In the genomic region with DNA sequence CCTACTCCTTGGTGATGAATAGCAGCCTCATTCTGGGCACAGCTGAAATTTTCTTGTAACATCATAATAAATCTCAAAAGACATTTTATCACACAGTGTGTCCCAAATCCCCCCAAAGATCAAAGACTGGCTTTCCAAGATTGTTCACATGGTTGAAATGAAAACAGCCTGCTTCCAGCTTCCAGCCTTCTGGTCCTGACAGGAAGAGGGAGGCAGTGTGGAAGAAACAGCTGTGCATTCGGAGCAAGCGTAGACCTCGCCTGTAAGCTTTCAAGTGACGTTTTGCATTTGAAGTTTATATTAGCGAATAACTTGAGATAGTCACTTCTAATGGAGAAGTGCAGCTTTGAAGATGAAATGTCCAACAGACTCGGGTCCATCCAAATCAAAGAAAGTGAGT, we compare ENCODE assay signal across 25 mouse cellular contexts.
DNase-seq lines count a peak whose midpoint lies in the region; ATAC-seq and TF ChIP-seq lines count a peak whose summit lies in the region.
"Had no signal": no experiment of that assay in that cellular context is flagged by ENCODE, and none has a peak within 500 bp of the region (broad histone marks: within the 10 kb centered on the region; RNA-seq: fewer than 3 reads in every experiment).

No protein-coding gene starts in this region.

- peak; percentile 57; the same call in 1 of the 2 replicates for ATAC-seq in kidney, embryonic 16.5 days (ENCODE audit: low FRiP score, low TSS enrichment)
- ATAC-seq in lung, embryonic 16.5 days (ENCODE audit: low read depth) = peak; percentile 76
- ATAC-seq in lung, postnatal 0 days = no peak
- no peak for ATAC-seq in embryonic facial prominence, embryonic 13.5 days (ENCODE audit: insufficient number of reproducible peaks, insufficient read depth, low FRiP score, low TSS enrichment, low read depth)
- no peak for ATAC-seq in limb, embryonic 14.5 days (ENCODE audit: low FRiP score, low read depth)
- ATAC-seq: forebrain, embryonic 13.5 days; intestine, embryonic 16.5 days; liver, postnatal 0 days; midbrain, embryonic 16.5 days had no signal

- DNase-seq in kidney, postnatal 36 days = no peak
- DNase-seq in lung, postnatal 0 days (ENCODE audit: low spot score) = no peak
- peak; percentile 10 for DNase-seq in limb, embryonic 14.5 days (ENCODE audit: low spot score)
- DNase-seq in heart, adult 8-10 months (ENCODE audit: low spot score) = no peak
- DNase-seq in frontal cortex, postnatal 10 days (ENCODE audit: low spot score in 2 of 2) = no peak
- DNase-seq: adrenal gland, adult 2 months; cerebellum, adult 11-12 months; cerebellum, postnatal 10 days; liver, postnatal 0 days; thymus, postnatal 14 days had no signal

- 0 out of 2 replicates have a peak, but pooled peaks cover 10% of the 10 kb centered on the region for H3K4me1 ChIP-seq in kidney, embryonic 16.5 days (ENCODE audit: insufficient read depth, low read length)
- no peaks in the 10 kb centered on the region for H3K4me1 ChIP-seq in lung, embryonic 16.5 days (replicated peaks; ENCODE audit: control insufficient read depth, insufficient read depth, low read length)
- H3K4me1 ChIP-seq in lung, postnatal 0 days (ENCODE audit: insufficient read depth, low read depth, low read length) = no peaks in the 10 kb centered on the region
- 0 out of 2 replicates have a peak, but pooled peaks cover 6% of the 10 kb centered on the region for H3K4me1 ChIP-seq in embryonic facial prominence, embryonic 13.5 days
- no peaks in the 10 kb centered on the region for H3K4me1 ChIP-seq in limb, embryonic 14.5 days (ENCODE audit: control insufficient read depth, insufficient read depth, low read length)
- H3K4me1 ChIP-seq: forebrain, embryonic 13.5 days; hindbrain, embryonic 15.5 days; neural tube, embryonic 15.5 days had no signal

- H3K4me2 ChIP-seq in kidney, embryonic 16.5 days (replicated peaks; ENCODE audit: low read depth, low read length) = 0 out of 2 replicates have a peak overlapping the region, but pooled peaks have one; percentile 19
- no peak overlapping the region for H3K4me2 ChIP-seq in lung, embryonic 16.5 days (ENCODE audit: low read depth, low read length)
- no peak overlapping the region for H3K4me2 ChIP-seq in lung, postnatal 0 days (replicated peaks; ENCODE audit: low read depth, low read length)
- H3K4me2 ChIP-seq in embryonic facial prominence, embryonic 13.5 days = peak overlapping the region; percentile 24; the same call in 1 of the 2 replicates
- peak overlapping the region; percentile 20; the same call in 1 of the 2 replicates for H3K4me2 ChIP-seq in limb, embryonic 14.5 days (replicated peaks; ENCODE audit: low read depth, low read length, severe bottlenecking)
- H3K4me2 ChIP-seq: forebrain, embryonic 13.5 days; hindbrain, embryonic 15.5 days; liver, embryonic 11.5 days; neural tube, embryonic 15.5 days had no signal

- H3K36me3 ChIP-seq in kidney, embryonic 16.5 days (ENCODE audit: insufficient read depth, low read length) = no peaks in the 10 kb centered on the region
- H3K36me3 ChIP-seq in lung, embryonic 16.5 days (ENCODE audit: control insufficient read depth, insufficient read depth, low read length) = no peaks in the 10 kb centered on the region
- H3K36me3 ChIP-seq in lung, postnatal 0 days (ENCODE audit: insufficient read depth, low read length) = no peaks in the 10 kb centered on the region
- no peaks in the 10 kb centered on the region for H3K36me3 ChIP-seq in embryonic facial prominence, embryonic 13.5 days
- H3K36me3 ChIP-seq in limb, embryonic 14.5 days (ENCODE audit: control insufficient read depth, insufficient read depth, low read length) = no peaks in the 10 kb centered on the region
- H3K36me3 ChIP-seq: heart, embryonic 10.5 days; hindbrain, embryonic 15.5 days; midbrain, embryonic 10.5 days; neural tube, embryonic 15.5 days had no signal

- WGBS in kidney, embryonic 16.5 days = 55% methylated on average over 6 of the region's 6 CpGs
- 24% methylated on average over 6 of the region's 6 CpGs for WGBS in lung, embryonic 16.5 days
- WGBS in lung, postnatal 0 days = 27% methylated on average over 6 of the region's 6 CpGs
- 42% methylated on average over 6 of the region's 6 CpGs for WGBS in embryonic facial prominence, embryonic 13.5 days
- 29% methylated on average over 6 of the region's 6 CpGs for WGBS in limb, embryonic 14.5 days

- H3K4me3 ChIP-seq in kidney, embryonic 16.5 days (ENCODE audit: low read length) = no peak overlapping the region
- H3K4me3 ChIP-seq in lung, embryonic 16.5 days (ENCODE audit: low read length) = no peak overlapping the region
- no peak overlapping the region for H3K4me3 ChIP-seq in lung, postnatal 0 days (ENCODE audit: low read depth, low read length)
- no peak overlapping the region for H3K4me3 ChIP-seq in embryonic facial prominence, embryonic 13.5 days
- no peak overlapping the region for H3K4me3 ChIP-seq in limb, embryonic 14.5 days (replicated peaks; ENCODE audit: low read length)
- H3K4me3 ChIP-seq: erythroblast, embryonic 14.5 days; forebrain, embryonic 13.5 days; heart, embryonic 10.5 days; hindbrain, embryonic 15.5 days; left cerebral cortex, adult 2 months; midbrain, embryonic 10.5 days; myocyte; neural tube, embryonic 15.5 days had no signal

- H3K9ac ChIP-seq in kidney, embryonic 16.5 days (replicated peaks; ENCODE audit: low read length) = no peak overlapping the region
- no peak overlapping the region for H3K9ac ChIP-seq in lung, embryonic 16.5 days (ENCODE audit: low read length)
- H3K9ac ChIP-seq in lung, postnatal 0 days (replicated peaks; ENCODE audit: low read depth) = no peak overlapping the region
- H3K9ac ChIP-seq in embryonic facial prominence, embryonic 13.5 days = no peak overlapping the region
- H3K9ac ChIP-seq in limb, embryonic 14.5 days (ENCODE audit: low read depth, low read length, severe bottlenecking) = no peak overlapping the region
- H3K9ac ChIP-seq: forebrain, embryonic 13.5 days; hindbrain, embryonic 15.5 days; liver, postnatal 0 days; neural tube, embryonic 15.5 days had no signal

- no peak for TF ChIP-seq EP300 in lung, postnatal 0 days (IDR thresholded peaks at IDR 0.05)

- no peaks in the 10 kb centered on the region for H3K9me3 ChIP-seq in kidney, embryonic 16.5 days (ENCODE audit: low read length)
- no peaks in the 10 kb centered on the region for H3K9me3 ChIP-seq in lung, embryonic 16.5 days (ENCODE audit: control insufficient read depth, low read length)
- H3K9me3 ChIP-seq in lung, postnatal 0 days (ENCODE audit: low read length) = no peaks in the 10 kb centered on the region
- no peaks in the 10 kb centered on the region for H3K9me3 ChIP-seq in embryonic facial prominence, embryonic 13.5 days
- no peaks in the 10 kb centered on the region for H3K9me3 ChIP-seq in limb, embryonic 14.5 days (ENCODE audit: control insufficient read depth, low read length)
- H3K9me3 ChIP-seq: forebrain, embryonic 13.5 days; heart, embryonic 10.5 days; hindbrain, embryonic 15.5 days; midbrain, embryonic 10.5 days; neural tube, embryonic 15.5 days had no signal

- TF ChIP-seq CTCF in lung, postnatal 0 days (IDR thresholded peaks at IDR 0.05) = no peak

- no peak overlapping the region for H3K27ac ChIP-seq in kidney, embryonic 16.5 days (ENCODE audit: low read length)
- H3K27ac ChIP-seq in lung, embryonic 16.5 days (ENCODE audit: low read length) = no peak overlapping the region
- H3K27ac ChIP-seq in lung, postnatal 0 days (ENCODE audit: low read length) = no peak overlapping the region
- no peak overlapping the region for H3K27ac ChIP-seq in embryonic facial prominence, embryonic 13.5 days
- no peak overlapping the region for H3K27ac ChIP-seq in limb, embryonic 14.5 days (replicated peaks; ENCODE audit: low read depth, low read length)
- H3K27ac ChIP-seq: forebrain, embryonic 13.5 days; heart, embryonic 10.5 days; hindbrain, embryonic 15.5 days; left cerebral cortex, adult 2 months; macrophage; midbrain, embryonic 10.5 days; neural tube, embryonic 15.5 days had no signal

- TF ChIP-seq POLR2A in limb, embryonic 14.5 days (IDR thresholded peaks at IDR 0.05; ENCODE audit: borderline replicate concordance, extremely low read depth, insufficient read depth, insufficient read length) = no peak

- H3K27me3 ChIP-seq in kidney, embryonic 16.5 days (ENCODE audit: insufficient read depth, low read length) = no peaks in the 10 kb centered on the region
- no peaks in the 10 kb centered on the region for H3K27me3 ChIP-seq in lung, embryonic 16.5 days (ENCODE audit: control insufficient read depth, insufficient read depth, low read depth, low read length)
- no peaks in the 10 kb centered on the region for H3K27me3 ChIP-seq in lung, postnatal 0 days (replicated peaks; ENCODE audit: insufficient read depth, low read length)
- H3K27me3 ChIP-seq in embryonic facial prominence, embryonic 13.5 days = no peaks in the 10 kb centered on the region
- no peaks in the 10 kb centered on the region for H3K27me3 ChIP-seq in limb, embryonic 14.5 days (ENCODE audit: control insufficient read depth, insufficient read depth, low read length)
- H3K27me3 ChIP-seq: forebrain, embryonic 13.5 days; hindbrain, embryonic 15.5 days; neural tube, embryonic 15.5 days had no signal

Comparison
In these comparisons a context has a peak if more than half of its experiments do, and no peak if none do; other contexts are left out.
1. ATAC-seq: peak in kidney, embryonic 16.5 days (single experiment) and lung, embryonic 16.5 days (single experiment); none in lung, postnatal 0 days (single experiment), embryonic facial prominence, embryonic 13.5 days (single experiment) and limb, embryonic 14.5 days (single experiment).
2. H3K4me2 ChIP-seq: peak in kidney, embryonic 16.5 days (single experiment), embryonic facial prominence, embryonic 13.5 days (single experiment) and limb, embryonic 14.5 days (single experiment); none in lung, embryonic 16.5 days (single experiment) and lung, postnatal 0 days (single experiment).